8 mouse cellular contexts compared by ENCODE assay signal in genomic region chr16:32646014-32646413, GRCm38 (mm10). TPM values are rescaled to one million over a fixed set of nuclear protein-coding genes. Genes with fewer than 3 reads are reported as not detected.
DNase-seq lines count a peak whose midpoint lies in the region; ATAC-seq and TF ChIP-seq lines count a peak whose summit lies in the region.

No protein-coding gene starts in this region.

- H3K36me3 ChIP-seq in heart, embryonic 15.5 days = no peaks in the 10 kb centered on the region
- H3K36me3 ChIP-seq in E14TG2a.4 (ENCODE audit: insufficient read depth, low read length) = peaks cover 35% of the 10 kb centered on the region
- H3K36me3 ChIP-seq in forebrain, embryonic 15.5 days = no peaks in the 10 kb centered on the region
- H3K36me3 ChIP-seq in liver, embryonic 16.5 days (ENCODE audit: control insufficient read depth, insufficient read depth) = no peaks in the 10 kb centered on the region

- H3K4me1 ChIP-seq in heart, embryonic 15.5 days (replicated peaks) = peaks cover 26% of the 10 kb centered on the region
- H3K4me1 ChIP-seq in E14TG2a.4 (replicated peaks; ENCODE audit: low read depth, low read length) = peaks cover 72% of the 10 kb centered on the region
- H3K4me1 ChIP-seq in forebrain, embryonic 15.5 days = peaks cover 22% of the 10 kb centered on the region
- peaks cover 24% of the 10 kb centered on the region for H3K4me1 ChIP-seq in liver, embryonic 16.5 days (ENCODE audit: control insufficient read depth, low read depth, low read length)

- no peak overlapping the region for H3K27ac ChIP-seq in heart, embryonic 15.5 days
- H3K27ac ChIP-seq in forebrain, embryonic 15.5 days (replicated peaks) = no peak overlapping the region
- H3K27ac ChIP-seq in liver, embryonic 16.5 days (ENCODE audit: low read length) = no peak overlapping the region

- DNase-seq in heart, postnatal 14 days = no peak
- DNase-seq in c-Kit-positive CD71-positive TER-119-positive erythroid progenitor cells, embryonic 14.5 days (ENCODE audit: low spot score) = no peak
- no peak for DNase-seq in spleen, postnatal 14 days (ENCODE audit: low spot score in 2 of 2)
- no peak for DNase-seq in thymus, postnatal 36 days

- no peak for ATAC-seq in heart, embryonic 15.5 days (replicated peaks; ENCODE audit: insufficient number of reproducible peaks, insufficient read depth, low FRiP score, low read depth)
- no peak for ATAC-seq in forebrain, embryonic 15.5 days (replicated peaks)
- ATAC-seq in liver, embryonic 16.5 days (ENCODE audit: low read depth) = no peak

- no peak for TF ChIP-seq CTCF in E14TG2a.4 (conservative IDR thresholded peaks at IDR 0.05; ENCODE audit: low read length)

- no peaks in the 10 kb centered on the region for H3K9me3 ChIP-seq in heart, embryonic 15.5 days (replicated peaks)
- H3K9me3 ChIP-seq in E14TG2a.4 (ENCODE audit: low read length) = no peaks in the 10 kb centered on the region
- no peaks in the 10 kb centered on the region for H3K9me3 ChIP-seq in forebrain, embryonic 15.5 days
- no peaks in the 10 kb centered on the region for H3K9me3 ChIP-seq in liver, embryonic 16.5 days (replicated peaks; ENCODE audit: control insufficient read depth, low read length)

- peak overlapping the region; percentile 84; the same call in 1 of the 2 replicates for H3K4me3 ChIP-seq in heart, embryonic 15.5 days
- peak overlapping the region; percentile 94 for H3K4me3 ChIP-seq in E14TG2a.4 (replicated peaks; ENCODE audit: low read length)
- peak overlapping the region; percentile 99 for H3K4me3 ChIP-seq in forebrain, embryonic 15.5 days
- peak overlapping the region; percentile 95 for H3K4me3 ChIP-seq in liver, embryonic 16.5 days (ENCODE audit: low read depth, low read length)

- no peaks in the 10 kb centered on the region for H3K27me3 ChIP-seq in heart, embryonic 15.5 days
- no peaks in the 10 kb centered on the region for H3K27me3 ChIP-seq in E14TG2a.4 (ENCODE audit: insufficient read depth, low read length)
- H3K27me3 ChIP-seq in forebrain, embryonic 15.5 days = no peaks in the 10 kb centered on the region
- no peaks in the 10 kb centered on the region for H3K27me3 ChIP-seq in liver, embryonic 16.5 days (ENCODE audit: control insufficient read depth, insufficient read depth, low read depth, low read length)

- WGBS in heart, embryonic 15.5 days = 85% methylated on average over 9 of the region's 9 CpGs
- 84% methylated on average over 9 of the region's 9 CpGs for whole genome bisulfite sequencing in forebrain, embryonic 15.5 days
- WGBS in liver, embryonic 16.5 days (ENCODE audit: insufficient replicate concordance) = 78% methylated on average over 9 of the region's 9 CpGs

- intact Hi-C loops in heart, postnatal 14 days (cut with DNase I) = no loop called here

- H3K4me2 ChIP-seq in heart, embryonic 15.5 days = peak overlapping the region; percentile 97
- peak overlapping the region; percentile 90 for H3K4me2 ChIP-seq in forebrain, embryonic 15.5 days (replicated peaks)
- H3K4me2 ChIP-seq in liver, embryonic 16.5 days (ENCODE audit: low read depth, low read length) = peak overlapping the region; percentile 98

- no peak overlapping the region for H3K9ac ChIP-seq in heart, embryonic 15.5 days
- no peak overlapping the region for H3K9ac ChIP-seq in forebrain, embryonic 15.5 days (replicated peaks)
- peak overlapping the region; percentile 94 for H3K9ac ChIP-seq in liver, embryonic 16.5 days (ENCODE audit: low read depth, low read length)

RNA-seq across cellular contexts. Expression of gene Tnk2, which starts 2.3 kb away (rescaled TPM):
- 6.9 and 9.5 TPM in 2 replicates for polyA plus RNA-seq in heart, embryonic 15.5 days (2015; fragmentation: Nextera tagmentation; extraction: Ambion mirVana)
- 10 to 100 TPM; 24.1 to 26.7 TPM for total RNA-seq in heart, postnatal 14 days (2021)
- 16.0 and 20.4 TPM in 2 replicates for polyA plus RNA-seq in forebrain, embryonic 15.5 days (2015; fragmentation: Nextera tagmentation; extraction: Ambion mirVana)
- polyA plus RNA-seq in liver, embryonic 16.5 days (2015; fragmentation: Nextera tagmentation; extraction: Ambion mirVana) = 2.7 and 2.8 TPM in 2 replicates

RNA-seq across cellular contexts. Expression of gene Tfrc, which starts 37.3 kb away (rescaled TPM):
- polyA plus RNA-seq in heart, embryonic 15.5 days (2015; fragmentation: Nextera tagmentation; extraction: Ambion mirVana) = 34.5 and 34.8 TPM in 2 replicates
- total RNA-seq in heart, postnatal 14 days (2021) = 100 to 1,000 TPM; 273 to 386 TPM
- 28.3 and 33.1 TPM in 2 replicates for polyA plus RNA-seq in forebrain, embryonic 15.5 days (2015; fragmentation: Nextera tagmentation; extraction: Ambion mirVana)
- polyA plus RNA-seq in liver, embryonic 16.5 days (2015; fragmentation: Nextera tagmentation; extraction: Ambion mirVana) = 317 and 331 TPM in 2 replicates
